Mouse (Mus musculus) left cerebral cortex, postnatal 14 days (tissue): ENCODE data around the gene Sync. TPM values are rescaled to one million over a fixed set of nuclear protein-coding genes. Genes with fewer than 3 reads are reported as not detected.

Experiments used
- DNase-seq, 2 experiments: peaks; one replicate each; pipeline ENCODE4 v3.0.0; 2021 to 2022; ENCODE audit warnings: low spot score in 2 of 2, mixed read lengths in 1 of 2
- intact Hi-C: fragments of 180-260 bp; cut with DNase I; formaldehyde crosslinking; loops from one replicate; pipeline ENCODE4 v1.15.1; 2025
- long read RNA-seq, 2 experiments: library from polyadenylated mRNA; stranded (forward); transcript quantifications; one replicate each; pipeline ENCODE4 v2.0.0; 2021
- total RNA-seq, 2 experiments: library from RNA; stranded (reverse); gene quantifications; 2 replicates each; pipeline ENCODE4 v1.2.3; 2021

Gene Sync
- total RNA-seq: 1 to 10 TPM; 1.2 to 2.2 TPM
- long read RNA-seq, experiment 1: 0 reads
- long read RNA-seq, experiment 2: 0 reads

- no peak for DNase-seq
- intact Hi-C loops: no loop called here
Measured at GRCm38 (mm10) chr4:129287472-129287981, at the start of gene Sync. Sync (plus strand) TSS chr4:129287617.

GRCm38 (mm10) chr4:129237843-129238441 lies 49.5 kb upstream of the Sync start:
- no peak for DNase-seq
- intact Hi-C loops: no loop called here

GRCm38 (mm10) chr4:129238579-129239016 lies 48.8 kb upstream of the Sync start:
- peak in 1 of 2 experiments; percentile 32 for DNase-seq

GRCm38 (mm10) chr4:129239075-129239474 lies 48.3 kb upstream of the Sync start:
- intact Hi-C loops: no loop called here
- DNase-seq: peak; percentile 54 to 67

More at GRCm38 (mm10) chr4:129238579-129239016, 48.8 kb upstream of the Sync start:
- intact Hi-C loops: no loop called here

- intact Hi-C loops: no loop called here
Measured at GRCm38 (mm10) chr4:129241898-129242297, 45.5 kb upstream of the Sync start.

GRCm38 (mm10) chr4:129242327-129242726 lies 45.1 kb upstream of the Sync start:
- intact Hi-C loops: no loop called here
- DNase-seq: no peak

More at GRCm38 (mm10) chr4:129241898-129242297, 45.5 kb upstream of the Sync start:
- DNase-seq: no peak

- no peak for DNase-seq
- intact Hi-C loops: no loop called here
Measured at GRCm38 (mm10) chr4:129242761-129243160, 44.7 kb upstream of the Sync start.

GRCm38 (mm10) chr4:129244802-129245201 lies 42.6 kb upstream of the Sync start:
- intact Hi-C loops: no loop called here
- no peak for DNase-seq

GRCm38 (mm10) chr4:129246360-129247301 lies 40.8 kb upstream of the Sync start:
- DNase-seq: no peak
- intact Hi-C loops: no loop called here

GRCm38 (mm10) chr4:129247381-129248242 lies 39.8 kb upstream of the Sync start:
- intact Hi-C loops: no loop called here
- DNase-seq: no peak

- no peak for DNase-seq
- intact Hi-C loops: no loop called here
Measured at GRCm38 (mm10) chr4:129248243-129248767, 39.1 kb upstream of the Sync start.

- no peak for DNase-seq
- intact Hi-C loops: no loop called here
Measured at GRCm38 (mm10) chr4:129249288-129249687, 38.1 kb upstream of the Sync start.

GRCm38 (mm10) chr4:129250759-129251481 lies 36.5 kb upstream of the Sync start:
- DNase-seq: no peak
- intact Hi-C loops: no loop called here

GRCm38 (mm10) chr4:129251482-129252125 lies 35.8 kb upstream of the Sync start:
- intact Hi-C loops: no loop called here
- DNase-seq: no peak

- no peak for DNase-seq
- intact Hi-C loops: no loop called here
Measured at GRCm38 (mm10) chr4:129252492-129252891, 34.9 kb upstream of the Sync start.

GRCm38 (mm10) chr4:129254571-129254970 lies 32.8 kb upstream of the Sync start:
- intact Hi-C loops: no loop called here
- no peak for DNase-seq

GRCm38 (mm10) chr4:129256450-129257380 lies 30.7 kb upstream of the Sync start:
- DNase-seq: peak in 1 of 2 experiments; percentile 38
- intact Hi-C loops: no loop called here
